Mouse (Mus musculus) MEL (cell line): ENCODE data around the gene Mcl1.

ENCODE experiments used
- CHD2 ChIP-seq: IDR thresholded peaks from 2 replicates; pipeline ENCODE4 v1.6.1; 2011; ENCODE audit warnings: low read length, improper control_type of control experiment
- CTCF ChIP-seq, 3 experiments: IDR thresholded peaks in 2 of 3; conservative IDR thresholded peaks in 1 of 3; 2 replicates each; pipeline ENCODE4 v1.5.1; 2011 to 2012; ENCODE audit warnings: low read length in 3 of 3, low read depth in 2 of 3, mild to moderate bottlenecking in 2 of 3, improper control_type of control experiment in 1 of 3, inconsistent platforms in 1 of 3, mixed read lengths in 1 of 3, moderate library complexity in 1 of 3; ENCODE audit not compliant: control insufficient read depth in 1 of 3, insufficient read depth in 1 of 3, poor library complexity in 1 of 3, severe bottlenecking in 1 of 3
- E2F4 ChIP-seq: IDR thresholded peaks from 2 replicates; pipeline ENCODE4 v1.6.1; 2011; ENCODE audit warnings: low read depth, low read length, improper control_type of control experiment, borderline replicate concordance
- GATA1 ChIP-seq: IDR thresholded peaks from 2 replicates; pipeline ENCODE4 v1.6.1; 2011; ENCODE audit warnings: low read depth, low read length, improper control_type of control experiment
- KAT2A ChIP-seq: conservative IDR thresholded peaks from 2 replicates; pipeline ENCODE4 v1.6.1; 2012; ENCODE audit warnings: low read depth, low read length, improper control_type of control experiment, inconsistent platforms
- MAZ ChIP-seq: IDR thresholded peaks from 2 replicates; pipeline ENCODE4 v1.6.1; 2012; ENCODE audit warnings: low read depth, mild to moderate bottlenecking, inconsistent platforms, low read length, improper control_type of control experiment
- POLR2A ChIP-seq, 2 experiments: IDR thresholded peaks; 2 replicates each; pipeline ENCODE4 v1.6.1; 2011 to 2012; ENCODE audit warnings: low read length in 2 of 2, mild to moderate bottlenecking in 2 of 2, control low read depth in 1 of 2, improper control_type of control experiment in 1 of 2, low read depth in 1 of 2, moderate library complexity in 1 of 2; ENCODE audit not compliant: control insufficient read depth in 1 of 2, insufficient read depth in 1 of 2, poor library complexity in 1 of 2
- POLR2AphosphoS2 ChIP-seq: IDR thresholded peaks from 2 replicates; pipeline ENCODE4 v1.6.1; 2011; ENCODE audit warnings: low read length, improper control_type of control experiment
- TAL1 ChIP-seq: IDR thresholded peaks from 2 replicates; pipeline ENCODE4 v1.6.1; 2012; ENCODE audit warnings: mild to moderate bottlenecking, inconsistent platforms, low read length, moderate library complexity, mixed read lengths
- TBP ChIP-seq: IDR thresholded peaks from 2 replicates; pipeline ENCODE4 v1.8.0; 2011; ENCODE audit warnings: low read depth, low read length, improper control_type of control experiment

- TF ChIP-seq GATA1, result no peak
- TF ChIP-seq POLR2A (IDR thresholded peaks at IDR 0.05; ENCODE audit: control insufficient read depth in 1 of 2, insufficient read depth in 1 of 2, low read depth in 1 of 2, low read length in 2 of 2, poor library complexity in 1 of 2), result no peak
- no peak for TF ChIP-seq TAL1
- TF ChIP-seq TBP, result no peak
- no peak for TF ChIP-seq E2F4
- peak in 1 of 3 experiments; percentile 22; a peak in 2 of 6 replicates for TF ChIP-seq CTCF (IDR thresholded peaks at IDR 0.05 in 2 of 3, conservative IDR thresholded peaks at IDR 0.05 in 1 of 3; ENCODE audit: control insufficient read depth in 1 of 3, insufficient read depth in 1 of 3, low read depth in 2 of 3, low read length in 3 of 3, poor library complexity in 1 of 3, severe bottlenecking in 1 of 3)
- TF ChIP-seq POLR2AphosphoS2, result no peak
- no peak for TF ChIP-seq CHD2
- TF ChIP-seq MAZ, result no peak
- no peak for TF ChIP-seq KAT2A
Measured at GRCm38 (mm10) chr3:95652204-95652811, 6.3 kb upstream of the Mcl1 start.
